Mouse (Mus musculus) megakaryocyte, adult 5-6 weeks (primary cell): Measurements from ENCODE around the gene Oxa1l. TPM values are rescaled to one million over a fixed set of nuclear protein-coding genes. Genes with fewer than 3 reads are reported as not detected.

Experiments
- ATAC-seq: 2 replicates; pipeline ENCODE4 v1.8.0; 2016; ENCODE audit warnings: mild to moderate bottlenecking, inconsistent platforms; ENCODE audit not compliant: poor library complexity, severe bottlenecking
- total RNA-seq, 2 experiments: library from RNA; stranded (forward) in 1 of 2; stranded (reverse) in 1 of 2; fragments of 153-499, 151-499 nt in 1 of 2; fragments of 221-1000, 200-1000 nt in 1 of 2; gene quantifications; 2 replicates each; pipeline versions ENCODE4 v1.2.3 to v1.2.4; 2015 to 2017

The Oxa1l gene
- total RNA-seq, 2 experiments from 2014 or later: 32.2 to 47.8 TPM

GRCm38 (mm10) chr14:54409057-54409645 is 48.5 kb downstream of the Oxa1l start:
- peak; percentile 68 for ATAC-seq

GRCm38 (mm10) chr14:54409980-54410810 is 49.6 kb downstream of the Oxa1l start:
- ATAC-seq: peak; percentile 77

DNA sequence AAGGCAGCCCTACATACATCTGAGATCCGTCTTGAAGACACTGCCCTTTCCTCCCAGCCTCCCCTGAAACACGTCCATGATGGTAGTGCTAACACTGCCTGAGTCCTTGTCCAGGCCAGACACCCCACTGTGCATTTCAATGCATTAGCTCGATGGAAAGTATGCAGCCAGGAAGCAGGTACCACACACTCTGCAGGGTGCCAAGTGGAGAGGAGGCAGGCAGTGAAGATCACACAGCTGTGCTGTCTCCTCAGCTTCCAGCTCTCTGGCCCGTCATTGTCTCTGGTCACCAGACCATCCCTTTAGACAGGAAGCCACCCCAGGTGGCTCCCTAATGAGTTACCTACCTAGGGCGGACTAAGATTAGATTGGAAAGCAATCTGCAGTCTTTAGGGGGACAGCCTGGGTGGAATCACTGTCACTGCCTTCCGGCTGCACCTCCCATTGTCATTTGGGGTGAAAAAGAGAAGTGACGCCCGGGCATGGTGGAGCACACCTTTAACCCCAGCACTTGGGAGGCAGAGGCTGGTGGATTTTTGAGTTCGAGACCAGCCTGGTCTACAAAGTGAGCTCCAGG is 51.5 kb downstream of the Oxa1l start:
- no peak for ATAC-seq

- 0 out of 2 replicates have a peak, but pooled peaks have one; percentile 20 for ATAC-seq
Observed at GRCm38 (mm10) chr14:54412629-54413170, 52.1 kb downstream of the Oxa1l start.

- ATAC-seq: no peak
Observed at GRCm38 (mm10) chr14:54413877-54414700, 53.5 kb downstream of the Oxa1l start.

- no peak for ATAC-seq
Observed at GRCm38 (mm10) chr14:54415241-54416020, 54.8 kb downstream of the Oxa1l start.

DNA sequence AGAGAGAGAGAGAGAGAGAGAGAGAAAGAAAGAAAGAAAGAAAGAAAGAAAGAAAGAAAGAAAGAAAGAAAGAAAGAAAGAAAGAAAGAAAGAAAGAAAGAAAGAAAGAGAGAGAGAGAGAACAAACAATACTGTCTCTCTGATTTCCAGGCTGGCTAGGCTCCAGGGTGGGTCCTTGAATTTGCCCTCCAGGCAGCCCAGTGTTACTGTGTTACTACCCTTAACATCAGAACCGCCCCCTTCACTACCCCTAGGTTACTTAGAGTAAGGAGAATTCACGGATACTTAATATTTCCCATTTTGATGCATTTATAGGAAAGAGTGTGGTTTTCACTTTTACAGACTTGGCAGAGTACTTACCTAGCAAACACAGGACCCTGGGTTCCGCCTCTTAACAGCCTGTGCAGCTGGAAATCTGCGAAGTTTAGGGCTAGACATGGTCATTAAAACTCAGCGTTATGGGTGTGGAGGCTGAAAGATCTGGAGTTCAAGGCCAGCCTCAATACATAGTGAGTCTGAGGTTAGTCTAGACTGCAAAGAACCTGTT is 55.7 kb downstream of the Oxa1l start:
- no peak for ATAC-seq

DNA sequence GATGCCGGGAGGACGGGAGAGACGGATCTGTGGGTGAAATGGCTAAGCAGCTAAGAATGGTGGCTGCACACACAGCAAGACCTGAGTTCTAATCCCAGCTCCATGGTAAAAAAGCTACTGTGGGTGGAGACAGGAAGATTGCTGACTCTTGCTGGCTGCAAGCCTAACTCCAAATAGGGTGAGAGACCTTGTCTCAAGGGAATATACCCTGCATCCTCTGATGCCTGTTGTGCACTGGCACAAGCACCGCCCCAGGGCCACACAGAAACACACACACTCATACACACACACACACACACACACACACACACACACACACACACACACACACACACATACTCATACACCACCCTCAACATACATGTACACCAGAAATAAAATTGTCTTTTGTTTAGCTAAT is 56.2 kb downstream of the Oxa1l start:
- ATAC-seq: no peak

DNA sequence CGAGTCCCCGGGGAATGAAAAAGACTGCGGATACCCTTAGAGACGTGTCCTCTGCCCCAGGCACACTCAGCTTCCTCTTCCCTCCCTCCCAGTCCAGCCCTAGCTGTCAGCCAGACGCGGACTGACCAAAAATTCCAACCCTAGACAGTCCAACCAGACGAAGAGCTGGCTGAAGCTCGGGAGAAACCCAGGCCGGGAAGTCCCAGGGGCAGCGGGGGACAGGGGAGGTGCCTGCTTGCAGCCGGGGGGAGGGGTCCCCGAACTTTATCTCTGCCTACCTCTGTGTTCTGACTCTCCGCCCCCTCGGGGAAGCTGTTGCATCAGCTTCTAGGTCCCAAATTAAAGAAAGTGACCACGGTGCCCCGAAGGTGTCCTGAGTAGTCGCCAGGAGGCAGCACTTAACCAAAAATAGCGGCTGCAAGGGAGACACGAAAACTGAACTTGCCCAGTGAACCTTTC is 57.0 kb downstream of the Oxa1l start, which contains the start of gene Slc7a7:
Slc7a7 (minus strand) TSS at position 158 of the 459 bp plus-strand sequence.
- ATAC-seq: peak; percentile 57

Other genes with a start within 250 kb of the Oxa1l start
- gene Dad1, start 106.7 kb upstream of the Oxa1l start, total RNA-seq (2015): 136 and 154 TPM in 2 replicates
- 84.1 and 86.7 TPM in 2 replicates for gene Dad1, start 106.7 kb upstream of the Oxa1l start, total RNA-seq (2017)
- gene Abhd4, start 106.6 kb upstream of the Oxa1l start, total RNA-seq (2015): 11.0 and 13.9 TPM in 2 replicates
- gene Abhd4, start 106.6 kb upstream of the Oxa1l start, total RNA-seq (2017): 10.0 and 16.5 TPM in 2 replicates
- gene Olfr49, start 75.9 kb upstream of the Oxa1l start, total RNA-seq (2015): not detected in 2 replicates
- 0.11 TPM in 1 of 2 replicates, not detected in the other for gene Olfr49, start 75.9 kb upstream of the Oxa1l start, total RNA-seq (2017)
- gene Slc7a7, start 56.9 kb downstream of the Oxa1l start, total RNA-seq (2015): 13.1 and 19.3 TPM in 2 replicates
- 15.9 and 16.7 TPM in 2 replicates for gene Slc7a7, start 56.9 kb downstream of the Oxa1l start, total RNA-seq (2017)
- 129 and 145 TPM in 2 replicates for gene Mrpl52, start 66.1 kb downstream of the Oxa1l start, total RNA-seq (2015)
- gene Mrpl52, start 66.1 kb downstream of the Oxa1l start, total RNA-seq (2017): 71.4 and 81.6 TPM in 2 replicates
- gene Mmp14, start 70.8 kb downstream of the Oxa1l start, total RNA-seq (2015): 0.66 and 1.1 TPM in 2 replicates
- 0.61 TPM in 1 of 2 replicates, not detected in the other for gene Mmp14, start 70.8 kb downstream of the Oxa1l start, total RNA-seq (2017)
- 29.9 and 31.2 TPM in 2 replicates for gene Lrp10, start 103.3 kb downstream of the Oxa1l start, total RNA-seq (2015)
- gene Lrp10, start 103.3 kb downstream of the Oxa1l start, total RNA-seq (2017): 46.9 and 51.7 TPM in 2 replicates
- not detected in 2 replicates for gene Rem2, start 115.3 kb downstream of the Oxa1l start, total RNA-seq (2015)
- not detected in 2 replicates for gene Rem2, start 115.3 kb downstream of the Oxa1l start, total RNA-seq (2017)
- 14.7 and 26.0 TPM in 2 replicates for gene Prmt5, start 156.7 kb downstream of the Oxa1l start, total RNA-seq (2015)
- gene Prmt5, start 156.7 kb downstream of the Oxa1l start, total RNA-seq (2017): 15.3 and 22.6 TPM in 2 replicates
- gene Haus4, start 193.8 kb downstream of the Oxa1l start, total RNA-seq (2015): 43.9 and 48.7 TPM in 2 replicates
- gene Haus4, start 193.8 kb downstream of the Oxa1l start, total RNA-seq (2017): 50.6 and 51.6 TPM in 2 replicates
- 0.11 and 0.54 TPM in 2 replicates for gene Ajuba, start 216.7 kb downstream of the Oxa1l start, total RNA-seq (2015)
- 0.57 and 0.73 TPM in 2 replicates for gene Ajuba, start 216.7 kb downstream of the Oxa1l start, total RNA-seq (2017)
- 4.3 and 4.8 TPM in 2 replicates for gene 4931414P19Rik, start 245.2 kb downstream of the Oxa1l start, total RNA-seq (2015)
- 4.1 and 4.9 TPM in 2 replicates for gene 4931414P19Rik, start 245.2 kb downstream of the Oxa1l start, total RNA-seq (2017)